8 mouse cellular contexts compared by ENCODE assay signal in the genomic region with DNA sequence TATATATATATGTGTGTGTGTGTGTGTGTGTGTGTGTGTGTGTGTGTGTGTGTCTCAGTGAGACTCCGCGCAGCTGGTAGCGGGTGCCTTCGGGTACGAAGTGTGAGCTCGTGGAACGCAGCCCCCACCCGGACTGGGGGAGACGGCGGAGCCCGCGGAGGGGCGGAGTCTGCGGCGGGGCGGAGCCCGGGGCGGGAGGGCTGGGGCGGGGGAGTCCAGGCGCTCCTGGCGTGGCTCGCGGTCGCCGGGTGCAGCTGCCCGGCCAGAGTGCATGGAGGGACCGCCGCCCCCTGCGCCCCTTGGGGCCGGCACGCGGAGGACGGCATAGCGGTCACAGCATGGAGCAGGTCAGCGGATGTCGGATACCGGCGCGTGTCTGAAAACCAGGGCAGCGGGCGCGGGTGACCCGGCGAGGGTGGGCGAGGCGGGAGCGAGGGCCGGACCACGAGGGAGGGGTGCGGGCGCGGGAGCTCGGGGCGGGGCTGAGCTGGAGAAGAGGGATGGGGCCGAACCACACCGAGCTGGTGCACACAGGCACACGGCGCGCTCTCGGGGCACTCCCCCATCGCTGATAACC. TPM values are rescaled to one million over a fixed set of nuclear protein-coding genes. Genes with fewer than 3 reads are reported as not detected.
DNase-seq lines count a peak whose midpoint lies in the region; ATAC-seq and TF ChIP-seq lines count a peak whose summit lies in the region.

No protein-coding gene starts in this region.

- peak overlapping the region; percentile 66 for H3K9ac ChIP-seq in embryonic facial prominence, embryonic 14.5 days (ENCODE audit: low read depth, low read length)
- H3K9ac ChIP-seq in limb, embryonic 14.5 days (ENCODE audit: low read depth, low read length, severe bottlenecking), result peak overlapping the region; percentile 56

- H3K27me3 ChIP-seq in embryonic facial prominence, embryonic 14.5 days (replicated peaks; ENCODE audit: control insufficient read depth, insufficient read depth, low read length), result no peaks in the 10 kb centered on the region
- H3K27me3 ChIP-seq in limb, embryonic 14.5 days (ENCODE audit: control insufficient read depth, insufficient read depth, low read length), result no peaks in the 10 kb centered on the region
- no peaks in the 10 kb centered on the region for H3K27me3 ChIP-seq in myocyte (ENCODE audit: control insufficient read depth, insufficient read depth, insufficient read length)

- no peak for TF ChIP-seq POLR2A in limb, embryonic 14.5 days (IDR thresholded peaks at IDR 0.05; ENCODE audit: borderline replicate concordance, extremely low read depth, insufficient read depth, insufficient read length)
- peak; percentile 78 for TF ChIP-seq POLR2A in myocyte (IDR thresholded peaks at IDR 0.05; ENCODE audit: insufficient read length, low read depth)

- no peaks in the 10 kb centered on the region for H3K36me3 ChIP-seq in embryonic facial prominence, embryonic 14.5 days (ENCODE audit: control insufficient read depth, insufficient read depth, low read length)
- no peaks in the 10 kb centered on the region for H3K36me3 ChIP-seq in limb, embryonic 14.5 days (ENCODE audit: control insufficient read depth, insufficient read depth, low read length)
- no peaks in the 10 kb centered on the region for H3K36me3 ChIP-seq in myocyte (ENCODE audit: control insufficient read depth, insufficient read depth)

- peak; percentile 60 for DNase-seq in layer of hippocampus, adult 9-11 months
- no peak for DNase-seq in layer of hippocampus, postnatal 25 days (ENCODE audit: extremely low spot score in 1 of 2, low spot score in 1 of 2)
- DNase-seq in adrenal gland, postnatal 10 days, result peak; percentile 70
- peak; percentile 81 for DNase-seq in embryonic facial prominence, embryonic 14.5 days (ENCODE audit: low spot score)
- DNase-seq in heart, postnatal 36 days, result peak; percentile 51 to 59
- no peak for DNase-seq in limb, embryonic 14.5 days (ENCODE audit: low spot score)
- peak; percentile 73 for DNase-seq in thymus, postnatal 14 days

- peak; percentile 26; the same call in 1 of the 2 replicates for ATAC-seq in embryonic facial prominence, embryonic 14.5 days (ENCODE audit: low read depth)
- peak; percentile 39 for ATAC-seq in limb, embryonic 14.5 days (ENCODE audit: low FRiP score, low read depth)

- intact Hi-C loops in heart, postnatal 36 days (cut with DNase I), result no loop called here

- H3ac ChIP-seq in myocyte (ENCODE audit: control insufficient read depth, insufficient read length), result peak overlapping the region; percentile 41

- peak overlapping the region; percentile 60 for H3K4me3 ChIP-seq in embryonic facial prominence, embryonic 14.5 days (ENCODE audit: low read depth, low read length)
- H3K4me3 ChIP-seq in limb, embryonic 14.5 days (replicated peaks; ENCODE audit: low read length), result peak overlapping the region; percentile 59
- peak overlapping the region; percentile 48 for H3K4me3 ChIP-seq in myocyte

- 0% methylated on average over 16 of the region's 61 CpGs for WGBS in embryonic facial prominence, embryonic 14.5 days
- WGBS in limb, embryonic 14.5 days, result 0% methylated on average over 28 of the region's 61 CpGs

- no peaks in the 10 kb centered on the region for H3K9me3 ChIP-seq in embryonic facial prominence, embryonic 14.5 days (ENCODE audit: control insufficient read depth, low read length)
- no peaks in the 10 kb centered on the region for H3K9me3 ChIP-seq in limb, embryonic 14.5 days (ENCODE audit: control insufficient read depth, low read length)

- no peaks in the 10 kb centered on the region for H3K79me2 ChIP-seq in myocyte (ENCODE audit: control insufficient read depth, insufficient read depth)

- peaks cover 40% of the 10 kb centered on the region for H3K4me1 ChIP-seq in embryonic facial prominence, embryonic 14.5 days (ENCODE audit: control insufficient read depth, insufficient read depth, low read length)
- peaks cover 32% of the 10 kb centered on the region for H3K4me1 ChIP-seq in limb, embryonic 14.5 days (ENCODE audit: control insufficient read depth, insufficient read depth, low read length)

- H3K27ac ChIP-seq in embryonic facial prominence, embryonic 14.5 days (replicated peaks; ENCODE audit: low read depth, low read length), result no peak overlapping the region; the same call in 1 of the 2 replicates
- 0 out of 2 replicates have a peak overlapping the region, but pooled peaks have one; percentile 13 for H3K27ac ChIP-seq in limb, embryonic 14.5 days (replicated peaks; ENCODE audit: low read depth, low read length)

- H3K4me2 ChIP-seq in embryonic facial prominence, embryonic 14.5 days (ENCODE audit: low read depth, low read length), result peak overlapping the region; percentile 84
- peak overlapping the region; percentile 97 for H3K4me2 ChIP-seq in limb, embryonic 14.5 days (replicated peaks; ENCODE audit: low read depth, low read length, severe bottlenecking)
- peak overlapping the region; percentile 80 for H3K4me2 ChIP-seq in myocyte (ENCODE audit: low read depth)

TF ChIP-seq in myocyte, 11 proteins besides CTCF, POLR2A, EP300 and RAD21:
- TF ChIP-seq E2F4 (IDR thresholded peaks at IDR 0.05; ENCODE audit: insufficient read depth) (no peak), TCF3 (IDR thresholded peaks at IDR 0.05; ENCODE audit: insufficient read length, low read depth) (peak; percentile 7), TCF12 (IDR thresholded peaks at IDR 0.05; ENCODE audit: insufficient read depth, poor library complexity, severe bottlenecking) (no peak), MYOD1 (IDR thresholded peaks at IDR 0.05; ENCODE audit: control insufficient read depth in 1 of 3, insufficient read length in 2 of 3, low read depth in 2 of 3) (peak in 2 of 3 experiments; percentile 48 to 81), REST (IDR thresholded peaks at IDR 0.05; ENCODE audit: insufficient read depth, insufficient read length) (no peak), MYOG (IDR thresholded peaks at IDR 0.05; ENCODE audit: control insufficient read depth in 1 of 3, insufficient read depth in 1 of 3, insufficient read length in 2 of 3, low read depth in 2 of 3) (peak in 2 of 3 experiments; percentile 86 to 89), POLR2AphosphoS2 (IDR thresholded peaks at IDR 0.05; ENCODE audit: insufficient read length, low read depth) (peak; percentile 49), CEBPB (IDR thresholded peaks at IDR 0.05; ENCODE audit: insufficient read depth, poor library complexity, severe bottlenecking) (no peak), USF1 (IDR thresholded peaks at IDR 0.05; ENCODE audit: low read depth) (no peak), SRF (IDR thresholded peaks at IDR 0.05; ENCODE audit: control insufficient read depth, insufficient read length, low read depth) (no peak)

RNA-seq across cellular contexts. Expression of a gene that starts 11.1 kb away (rescaled TPM):
- total RNA-seq in layer of hippocampus, postnatal 25 days (2021), result 10 to 100 TPM; 71.4 to 73.5 TPM
- 10 to 100 TPM; 30.9 to 32.3 TPM for total RNA-seq in adrenal gland, postnatal 10 days (2021)
- 8.9 and 9.5 TPM in 2 replicates for polyA plus RNA-seq in embryonic facial prominence, embryonic 14.5 days (2014; fragmentation: Nextera tagmentation; extraction: Ambion mirVana)
- 10 to 100 TPM; 16.0 to 18.0 TPM for total RNA-seq in heart, postnatal 36 days (2021)
- polyA plus RNA-seq in limb, embryonic 14.5 days (2012; rRNA removed), result 28.9 and 37.9 TPM in 2 replicates
- polyA plus RNA-seq in limb, embryonic 14.5 days (2014; fragmentation: Nextera tagmentation; extraction: Ambion mirVana), result 9.8 and 10.8 TPM in 2 replicates
- 41.9 TPM for polyA plus RNA-seq in myocyte (2012; fragmentation: generic; extraction: Trizol)

RNA-seq across cellular contexts. Expression of a gene that starts 41.9 kb away (rescaled TPM):
- 10 to 100 TPM; 79.6 to 80.0 TPM for total RNA-seq in layer of hippocampus, postnatal 25 days (2021)
- 10 to 100 TPM; 16.9 to 20.1 TPM for total RNA-seq in adrenal gland, postnatal 10 days (2021)
- 3.0 and 3.1 TPM in 2 replicates for polyA plus RNA-seq in embryonic facial prominence, embryonic 14.5 days (2014; fragmentation: Nextera tagmentation; extraction: Ambion mirVana)
- total RNA-seq in heart, postnatal 36 days (2021), result 10 to 100 TPM; 18.3 to 19.6 TPM
- polyA plus RNA-seq in limb, embryonic 14.5 days (2012; rRNA removed), result 13.7 and 14.1 TPM in 2 replicates
- 2.6 and 3.0 TPM in 2 replicates for polyA plus RNA-seq in limb, embryonic 14.5 days (2014; fragmentation: Nextera tagmentation; extraction: Ambion mirVana)
- 19.8 TPM for polyA plus RNA-seq in myocyte (2012; fragmentation: generic; extraction: Trizol)

RNA-seq across cellular contexts. Expression of a gene that starts 52.4 kb away (rescaled TPM):
- total RNA-seq in layer of hippocampus, postnatal 25 days (2021), result under 1 TPM; 0.15 to 0.16 TPM
- total RNA-seq in adrenal gland, postnatal 10 days (2021), result 1 to 10 TPM; 3.0 to 3.4 TPM
- 0.08 and 0.15 TPM in 2 replicates for polyA plus RNA-seq in embryonic facial prominence, embryonic 14.5 days (2014; fragmentation: Nextera tagmentation; extraction: Ambion mirVana)
- under 1 TPM; 0.08 to 0.11 TPM for total RNA-seq in heart, postnatal 36 days (2021)
- polyA plus RNA-seq in limb, embryonic 14.5 days (2012; rRNA removed), result 0.08 and 0.09 TPM in 2 replicates
- polyA plus RNA-seq in limb, embryonic 14.5 days (2014; fragmentation: Nextera tagmentation; extraction: Ambion mirVana), result 0.07 TPM in 2 replicates
- polyA plus RNA-seq in myocyte (2012; fragmentation: generic; extraction: Trizol), result 0.08 TPM

Comparison
In these comparisons a context has a peak if more than half of its experiments do, and no peak if none do; other contexts are left out.
1. DNase-seq: peak in layer of hippocampus, adult 9-11 months (single experiment), adrenal gland, postnatal 10 days (single experiment), embryonic facial prominence, embryonic 14.5 days (single experiment), heart, postnatal 36 days (2 of 2) and thymus, postnatal 14 days (single experiment); none in layer of hippocampus, postnatal 25 days (0 of 2) and limb, embryonic 14.5 days (single experiment).
2. Peak in every context shown above with its lines, with median percentiles within 50 percentile points of each other: H3K4me2 ChIP-seq and H3K4me3 ChIP-seq.